Mouse (Mus musculus) hindbrain, embryonic 15.5 days (tissue): Measurements from ENCODE around the gene Arhgap28. TPM values are rescaled to one million over a fixed set of nuclear protein-coding genes. Genes with fewer than 3 reads are reported as not detected.

Experiments used
- ATAC-seq: fragments of 200-750 bp; cut with Nextera tagmentation; 2 replicates; pipeline ENCODE4 v1.8.0; 2017; ENCODE audit warnings: low read depth, moderate number of reproducible peaks, moderate TSS enrichment; ENCODE audit not compliant: low FRiP score
- H3K27ac ChIP-seq: fragments of 300-500 bp; sonication (generic); replicated peaks from 2 replicates; pipeline ENCODE4 v1.5.1; 2015; ENCODE audit warnings: mild to moderate bottlenecking, inconsistent platforms
- H3K27me3 ChIP-seq: fragments of 300-500 bp; sonication (generic); 2 replicates; pipeline ENCODE4 v1.6.1; 2015; ENCODE audit warnings: control low read depth, inconsistent platforms
- H3K36me3 ChIP-seq: fragments of 300-500 bp; sonication (generic); 2 replicates; pipeline ENCODE4 v1.6.1; 2015; ENCODE audit warnings: control low read depth, inconsistent platforms
- H3K4me1 ChIP-seq: fragments of 300-500 bp; sonication (generic); replicated peaks from 2 replicates; pipeline ENCODE4 v1.6.1; 2015; ENCODE audit warnings: control low read depth, inconsistent platforms
- H3K4me2 ChIP-seq: fragments of 300-500 bp; sonication (generic); 2 replicates; pipeline ENCODE4 v1.6.1; 2015; ENCODE audit warnings: moderate library complexity, mild to moderate bottlenecking, inconsistent platforms
- H3K4me3 ChIP-seq: fragments of 300-500 bp; sonication (generic); 2 replicates; pipeline ENCODE4 v1.5.1; 2015; ENCODE audit warnings: mild to moderate bottlenecking, inconsistent platforms
- H3K9ac ChIP-seq: fragments of 300-500 bp; sonication (generic); 2 replicates; pipeline ENCODE4 v1.6.1; 2015; ENCODE audit warnings: inconsistent platforms
- H3K9me3 ChIP-seq: fragments of 300-500 bp; sonication (generic); 2 replicates; pipeline ENCODE4 v1.6.1; 2016; ENCODE audit warnings: control low read depth, inconsistent platforms
- WGBS: fragments of 180-500 bp; shearing (Covaris S2); methylation state at CpG from one replicate; pipeline ENCODE4 v1.1.7; 2015; 5-methylcytosine and 5-hydroxymethylcytosine counted together
- polyA plus RNA-seq: library from polyadenylated mRNA; unstranded; fragments of >200 nt; fragmentation: Nextera tagmentation; extraction: Ambion mirVana; gene quantifications from 2 replicates; pipeline ENCODE4 v1.2.1, GENCODE M21; 2015

The Arhgap28 gene
- polyA plus RNA-seq, 1 experiment from 2014 or later = 8.1 TPM

GRCm38 (mm10) chr17:67954961-67955360, 49.0 kb downstream of the Arhgap28 start:
- Histone ChIP-seq H3K4me1 (peaks cover 10% of the 10 kb centered on the region; the same call in 1 of the 2 replicates), H3K27me3 (no peaks in the 10 kb centered on the region), H3K4me3 (no peak overlapping the region), H3K36me3 (no peaks in the 10 kb centered on the region), H3K27ac (no peak overlapping the region), H3K4me2 (no peak overlapping the region), H3K9ac (no peak overlapping the region), H3K9me3 (no peaks in the 10 kb centered on the region)
- 77% methylated on average over 5 of the region's 5 CpGs for WGBS
- no peak for ATAC-seq

GRCm38 (mm10) chr17:67950523-67951213, 53.3 kb downstream of the Arhgap28 start:
- Histone ChIP-seq H3K4me1 (peaks cover 10% of the 10 kb centered on the region; the same call in 1 of the 2 replicates), H3K9ac (no peak overlapping the region), H3K4me2 (peak overlapping the region; percentile 13; the same call in 1 of the 2 replicates), H3K9me3 (no peaks in the 10 kb centered on the region), H3K36me3 (no peaks in the 10 kb centered on the region), H3K4me3 (no peak overlapping the region), H3K27ac (no peak overlapping the region), H3K27me3 (no peaks in the 10 kb centered on the region)
- WGBS = 71% methylated on average over 11 of the region's 11 CpGs
- ATAC-seq = no peak

DNA sequence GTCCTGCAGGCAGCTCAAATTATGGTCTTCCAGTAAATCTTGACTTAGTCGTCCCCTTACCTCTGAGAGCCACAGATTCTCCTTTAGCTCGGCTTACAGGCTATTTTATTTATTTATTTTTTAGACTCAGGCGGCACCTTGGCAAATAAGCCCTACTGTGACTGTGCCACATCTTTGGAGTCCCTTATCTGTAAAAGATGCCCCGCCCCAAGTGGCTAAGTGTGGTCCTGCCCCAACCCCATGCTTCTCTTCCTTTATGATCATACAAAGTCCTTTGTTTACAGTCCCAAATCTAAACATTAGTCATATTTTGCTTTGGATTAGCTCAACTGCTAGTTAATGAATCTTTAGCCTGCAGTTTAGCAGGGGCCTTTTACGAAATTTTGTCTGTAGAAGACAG, 55.3 kb downstream of the Arhgap28 start:
- Histone ChIP-seq H3K36me3 (no peaks in the 10 kb centered on the region), H3K9me3 (no peaks in the 10 kb centered on the region), H3K4me3 (no peak overlapping the region), H3K27me3 (no peaks in the 10 kb centered on the region), H3K9ac (no peak overlapping the region), H3K4me2 (no peak overlapping the region), H3K27ac (no peak overlapping the region), H3K4me1 (peaks cover 4% of the 10 kb centered on the region; the same call in 1 of the 2 replicates)
- 81% methylated on average over 5 of the region's 5 CpGs for WGBS
- ATAC-seq = no peak

DNA sequence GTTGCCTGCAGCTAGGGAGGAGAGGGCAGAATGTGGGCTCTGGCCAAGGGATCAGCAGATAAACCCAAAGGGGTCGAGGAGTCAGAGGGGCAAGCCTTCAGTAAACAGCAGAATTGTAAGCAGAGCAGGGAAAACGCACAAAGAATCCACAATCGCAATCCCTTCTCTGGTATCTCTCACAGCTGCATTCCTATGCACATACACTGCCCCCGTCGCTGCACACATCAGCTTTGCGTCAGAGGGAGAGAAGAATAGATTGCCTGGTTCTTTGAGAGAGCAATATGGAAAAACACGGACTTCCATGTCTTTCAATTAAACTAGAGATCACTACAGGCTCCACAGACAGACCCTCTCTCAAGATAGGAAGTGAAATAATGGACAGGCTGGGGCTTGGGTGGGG, 58.5 kb downstream of the Arhgap28 start:
- Histone ChIP-seq H3K9me3 (no peaks in the 10 kb centered on the region), H3K27ac (no peak overlapping the region), H3K4me3 (no peak overlapping the region), H3K36me3 (no peaks in the 10 kb centered on the region), H3K4me1 (0 out of 2 replicates have a peak, but pooled peaks cover under 1% of the 10 kb centered on the region), H3K9ac (no peak overlapping the region), H3K27me3 (no peaks in the 10 kb centered on the region), H3K4me2 (no peak overlapping the region)
- no peak for ATAC-seq
- 75% methylated on average over 7 of the region's 7 CpGs for WGBS

DNA sequence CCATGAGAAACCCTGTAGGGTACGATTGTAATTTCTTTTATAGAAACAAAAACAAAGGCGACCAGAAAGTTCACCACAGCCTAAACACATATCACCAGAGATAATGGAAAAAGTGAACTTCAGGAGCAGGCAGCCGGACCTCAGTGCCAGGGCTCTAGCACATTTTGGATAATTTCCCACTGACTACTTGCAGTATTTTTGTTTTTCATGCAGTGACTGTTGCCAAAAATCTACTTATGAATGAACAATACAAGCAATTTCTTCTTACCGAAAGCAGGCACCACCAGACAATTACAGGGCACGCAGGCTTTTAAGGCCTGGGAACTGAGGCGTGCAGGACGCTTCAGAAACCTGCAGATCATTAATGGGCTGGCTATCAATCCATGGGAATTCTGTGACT, 59.7 kb downstream of the Arhgap28 start:
- Histone ChIP-seq H3K27ac (no peak overlapping the region), H3K36me3 (no peaks in the 10 kb centered on the region), H3K4me1 (no peaks in the 10 kb centered on the region), H3K9ac (no peak overlapping the region), H3K4me3 (no peak overlapping the region), H3K27me3 (no peaks in the 10 kb centered on the region), H3K4me2 (no peak overlapping the region), H3K9me3 (no peaks in the 10 kb centered on the region)
- WGBS = 67% methylated on average over 7 of the region's 7 CpGs
- no peak for ATAC-seq

- Histone ChIP-seq H3K27me3 (no peaks in the 10 kb centered on the region), H3K9me3 (no peaks in the 10 kb centered on the region), H3K4me2 (no peak overlapping the region), H3K4me1 (no peaks in the 10 kb centered on the region), H3K4me3 (no peak overlapping the region), H3K36me3 (no peaks in the 10 kb centered on the region), H3K9ac (no peak overlapping the region), H3K27ac (no peak overlapping the region)
- WGBS = 92% methylated on average over 6 of the region's 6 CpGs
- ATAC-seq = no peak
Measured at GRCm38 (mm10) chr17:67941026-67941425, 62.9 kb downstream of the Arhgap28 start.

GRCm38 (mm10) chr17:67937050-67937449, 66.9 kb downstream of the Arhgap28 start:
- Histone ChIP-seq H3K4me1 (no peaks in the 10 kb centered on the region), H3K4me3 (no peak overlapping the region)
- 93% methylated on average over 3 of the region's 3 CpGs for WGBS

DNA sequence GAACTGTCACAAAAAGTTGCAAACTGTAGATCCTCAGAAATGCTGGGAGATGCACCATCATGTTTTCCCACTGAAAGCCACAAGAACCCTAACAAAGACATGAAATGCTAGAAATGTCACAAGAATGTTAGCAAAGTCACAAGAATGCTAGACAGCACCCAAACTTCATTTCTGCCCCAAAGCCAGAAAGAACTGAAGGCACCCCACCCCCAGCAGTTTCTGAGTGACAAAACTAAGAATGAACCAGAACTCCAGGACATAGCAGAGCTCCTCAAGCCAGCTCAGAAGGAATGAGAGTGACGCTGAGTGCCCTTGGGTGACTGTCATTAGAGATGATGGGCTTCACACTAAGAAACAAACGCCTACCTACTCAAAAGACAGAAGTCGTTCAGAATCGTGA, 68.4 kb downstream of the Arhgap28 start:
- 81% methylated on average over 4 of the region's 4 CpGs for WGBS
- Histone ChIP-seq H3K27me3 (no peaks in the 10 kb centered on the region), H3K36me3 (no peaks in the 10 kb centered on the region), H3K9me3 (no peaks in the 10 kb centered on the region), H3K4me3 (no peak overlapping the region), H3K27ac (no peak overlapping the region), H3K9ac (no peak overlapping the region), H3K4me2 (no peak overlapping the region), H3K4me1 (no peaks in the 10 kb centered on the region)
- no peak for ATAC-seq

More at GRCm38 (mm10) chr17:67937050-67937449, 66.9 kb downstream of the Arhgap28 start:
- Histone ChIP-seq H3K4me2 (no peak overlapping the region), H3K9me3 (no peaks in the 10 kb centered on the region), H3K36me3 (no peaks in the 10 kb centered on the region), H3K27ac (no peak overlapping the region), H3K9ac (no peak overlapping the region), H3K27me3 (no peaks in the 10 kb centered on the region)
- no peak for ATAC-seq

DNA sequence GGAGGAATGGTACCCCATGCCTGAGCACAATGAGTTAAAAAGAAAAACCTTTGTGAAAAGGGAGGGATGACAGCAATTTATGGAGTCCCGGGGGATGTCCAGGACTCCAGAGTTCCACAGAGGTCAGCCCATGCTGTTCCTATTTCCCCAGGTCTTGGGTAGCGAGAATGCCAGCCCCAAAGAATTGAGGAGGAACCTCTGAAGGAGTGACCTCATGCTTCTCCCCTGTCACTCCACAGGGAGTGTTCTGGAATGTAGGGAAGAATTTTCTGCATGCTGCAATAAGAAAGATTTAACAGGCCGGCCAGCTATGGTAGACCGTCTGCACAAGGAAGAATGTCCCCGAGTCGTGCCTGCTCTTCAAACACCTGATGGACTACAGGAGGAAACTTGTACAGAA, 72.5 kb downstream of the Arhgap28 start:
- WGBS = 83% methylated on average over 6 of the region's 6 CpGs
- no peak for ATAC-seq
- Histone ChIP-seq H3K4me1 (no peaks in the 10 kb centered on the region), H3K27ac (no peak overlapping the region), H3K4me2 (no peak overlapping the region), H3K36me3 (no peaks in the 10 kb centered on the region), H3K4me3 (no peak overlapping the region), H3K9me3 (no peaks in the 10 kb centered on the region), H3K27me3 (no peaks in the 10 kb centered on the region), H3K9ac (no peak overlapping the region)

GRCm38 (mm10) chr17:67930957-67931356, 73.0 kb downstream of the Arhgap28 start:
- ATAC-seq = no peak
- H3K36me3 ChIP-seq = no peaks in the 10 kb centered on the region
- H3K27ac ChIP-seq = no peak overlapping the region
- no peak overlapping the region for H3K4me2 ChIP-seq
- no peaks in the 10 kb centered on the region for H3K27me3 ChIP-seq
- no peak overlapping the region for H3K9ac ChIP-seq
- H3K9me3 ChIP-seq = no peaks in the 10 kb centered on the region
- 86% methylated on average over 3 of the region's 3 CpGs for WGBS
- no peak overlapping the region for H3K4me3 ChIP-seq
- no peaks in the 10 kb centered on the region for H3K4me1 ChIP-seq

GRCm38 (mm10) chr17:67930467-67930866, 73.5 kb downstream of the Arhgap28 start:
- Histone ChIP-seq H3K4me2 (no peak overlapping the region), H3K9me3 (no peaks in the 10 kb centered on the region), H3K9ac (no peak overlapping the region), H3K27me3 (no peaks in the 10 kb centered on the region), H3K4me1 (no peaks in the 10 kb centered on the region), H3K36me3 (no peaks in the 10 kb centered on the region), H3K27ac (no peak overlapping the region), H3K4me3 (no peak overlapping the region)
- no peak for ATAC-seq
- 93% methylated on average over 3 of the region's 3 CpGs for WGBS

DNA sequence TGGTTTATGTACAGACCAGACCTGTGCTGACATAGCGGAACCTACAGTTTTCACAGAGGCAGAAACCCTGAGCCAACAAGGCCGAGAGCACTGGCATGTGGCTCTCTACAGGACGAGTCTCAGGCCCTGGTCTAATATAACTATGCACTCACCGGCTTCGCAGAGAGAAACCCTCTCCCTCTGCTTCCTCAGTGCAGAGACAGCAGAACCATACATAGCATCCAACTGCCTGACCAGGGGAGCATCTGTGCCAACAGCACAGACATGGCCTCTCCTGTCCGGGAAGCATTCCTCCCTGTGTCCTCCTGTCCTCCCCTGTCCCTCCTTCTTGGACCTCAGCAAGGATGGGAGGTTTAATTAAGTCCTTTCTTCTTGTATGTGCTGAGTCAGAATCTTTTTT, 75.6 kb downstream of the Arhgap28 start:
- no peaks in the 10 kb centered on the region for H3K27me3 ChIP-seq
- H3K9ac ChIP-seq = no peak overlapping the region
- no peaks in the 10 kb centered on the region for H3K36me3 ChIP-seq
- no peaks in the 10 kb centered on the region for H3K9me3 ChIP-seq
- no peak overlapping the region for H3K4me3 ChIP-seq
- H3K4me1 ChIP-seq = no peaks in the 10 kb centered on the region
- no peak overlapping the region for H3K27ac ChIP-seq
- H3K4me2 ChIP-seq = no peak overlapping the region
- 81% methylated on average over 6 of the region's 6 CpGs for WGBS
- no peak for ATAC-seq

GRCm38 (mm10) chr17:67927864-67928263, 76.1 kb downstream of the Arhgap28 start:
- no peak overlapping the region for H3K9ac ChIP-seq
- no peak for ATAC-seq
- H3K27me3 ChIP-seq = no peaks in the 10 kb centered on the region
- H3K4me2 ChIP-seq = no peak overlapping the region
- WGBS = 93% methylated on average over 8 of the region's 8 CpGs
- H3K4me3 ChIP-seq = no peak overlapping the region
- H3K4me1 ChIP-seq = no peaks in the 10 kb centered on the region
- no peaks in the 10 kb centered on the region for H3K9me3 ChIP-seq
- no peaks in the 10 kb centered on the region for H3K36me3 ChIP-seq
- H3K27ac ChIP-seq = no peak overlapping the region
